Mouse (Mus musculus) heart, adult 2 months (tissue): Measurements from ENCODE around the gene Olfr221.

ENCODE experiments used
- CTCF ChIP-seq: fragments of 200-600 bp; IDR thresholded peaks from 2 replicates; pipeline ENCODE4 v1.8.1; 2022; ENCODE audit warnings: antibody characterized with exemption, mild to moderate bottlenecking, moderate library complexity
- POLR2A ChIP-seq: fragments of 200-500 bp; IDR thresholded peaks from 2 replicates; pipeline ENCODE4 v1.6.1; 2011; ENCODE audit warnings: mild to moderate bottlenecking, low read depth, low read length, control low read depth; ENCODE audit not compliant: insufficient read depth

GRCm38 (mm10) chr14:52059982-52060381, 17.7 kb upstream of the Olfr221 start:
- TF ChIP-seq CTCF (no peak), POLR2A (no peak)
